Mouse (Mus musculus): ENCODE measurements around the gene Sars.

- no peak for TF ChIP-seq CTCF (IDR thresholded peaks at IDR 0.05; ENCODE audit: low read depth, low read length)
- TF ChIP-seq POLR2A (IDR thresholded peaks at IDR 0.05; ENCODE audit: borderline replicate concordance, low read depth, low read length) = no peak
Measured at GRCm38 (mm10) chr3:108409656-108410358, 35.2 kb downstream of the Sars start.

All from bone marrow macrophage, adult 2 months (primary cell).